Mouse (Mus musculus): ENCODE measurements around the gene Gusb. TPM values are rescaled to one million over a fixed set of nuclear protein-coding genes. Genes with fewer than 3 reads are reported as not detected.
"Not testable (repeated sequence)": the region's sequence is repeated elsewhere in the genome, so short reads cannot be mapped to it uniquely, and the experiment has no call there.

The Gusb gene
- total RNA-seq, 2 experiments from 2014 or later = 12.4 to 12.9 TPM

DNA sequence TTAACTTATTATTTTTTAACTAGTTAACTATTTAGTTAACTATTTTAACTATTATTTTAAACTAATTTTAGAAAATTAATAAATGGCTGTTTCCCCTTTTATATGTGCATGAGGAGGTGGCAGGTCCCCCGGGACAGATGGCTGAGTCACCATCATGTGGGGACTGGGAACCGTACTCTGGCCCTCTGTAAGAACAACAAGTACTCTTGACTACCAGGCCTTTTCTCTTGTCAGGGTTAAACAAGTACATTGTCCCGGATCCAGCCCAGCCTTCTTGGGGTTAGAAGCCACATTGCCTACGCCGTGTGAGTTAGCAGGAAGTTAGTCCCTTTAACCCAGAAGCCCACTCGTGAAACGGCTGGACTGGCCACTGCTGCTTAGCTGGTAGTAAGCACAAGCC, 7.9 kb downstream of the Gusb start:
- intact Hi-C loops (cut with DNase I) = no loop called here
- DNase-seq (ENCODE audit: low spot score in 2 of 2) = no peak

DNA sequence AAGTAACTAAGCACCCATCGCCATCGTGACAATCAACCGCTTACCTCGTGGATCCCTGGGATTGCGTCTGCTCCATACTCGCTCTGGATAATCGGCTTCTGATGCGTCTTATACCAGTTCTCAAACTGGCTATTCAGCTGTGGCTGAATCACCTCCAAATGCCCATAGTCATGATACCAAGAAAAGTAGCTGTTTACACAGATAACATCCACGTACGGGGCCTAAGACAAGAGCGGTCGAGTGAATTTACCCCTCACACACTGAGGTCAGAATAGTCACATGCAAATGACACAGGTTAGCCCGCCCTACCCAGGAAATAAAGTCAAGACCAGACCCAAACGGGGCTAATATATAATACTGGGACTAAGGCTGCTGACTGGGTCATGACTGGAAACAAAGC, 9.5 kb downstream of the Gusb start:
- intact Hi-C loops (cut with DNase I) = no loop called here
- DNase-seq (ENCODE audit: low spot score in 2 of 2) = no peak

DNA sequence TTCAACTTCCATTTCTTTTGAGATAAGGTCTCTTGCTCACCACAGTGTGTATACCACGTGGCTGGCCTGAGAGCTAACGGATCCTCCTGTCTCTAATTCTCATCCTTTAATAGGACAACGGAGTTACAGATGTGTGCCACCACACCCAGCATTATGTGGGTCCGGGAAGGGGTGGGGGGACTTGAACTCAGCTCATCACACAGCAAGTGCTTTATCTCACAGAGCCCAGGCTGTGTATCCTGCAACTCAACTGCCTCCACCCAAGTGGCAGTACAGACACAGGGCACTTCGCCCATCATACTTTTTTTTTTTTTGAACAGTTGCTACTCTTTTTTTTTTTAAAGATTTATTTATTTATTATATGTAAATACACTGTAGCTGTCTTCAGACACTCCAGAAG, 11.0 kb downstream of the Gusb start:
- intact Hi-C loops (cut with DNase I) = no loop called here
- DNase-seq (ENCODE audit: low spot score in 2 of 2) = no peak

DNA sequence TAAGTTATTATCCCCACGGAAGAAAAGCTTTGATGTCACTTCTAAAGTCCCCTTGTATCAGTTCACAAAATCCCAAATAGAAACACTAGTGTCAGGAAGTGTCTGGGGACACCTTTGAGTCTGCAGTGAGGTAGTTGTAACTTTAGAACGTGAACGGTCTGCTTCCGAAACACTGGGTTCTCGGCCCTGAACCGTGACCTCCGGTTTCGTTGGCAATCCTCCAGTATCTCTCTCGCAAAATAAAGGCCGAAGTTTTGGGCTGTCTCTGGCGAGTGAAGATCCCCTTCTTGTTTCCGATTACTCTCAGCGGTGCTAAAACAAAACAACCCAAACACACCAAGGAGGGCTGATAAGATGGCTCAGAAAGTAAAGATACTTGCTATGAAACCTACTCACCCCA, 13.5 kb downstream of the Gusb start:
- intact Hi-C loops (cut with DNase I) = no loop called here

DNA sequence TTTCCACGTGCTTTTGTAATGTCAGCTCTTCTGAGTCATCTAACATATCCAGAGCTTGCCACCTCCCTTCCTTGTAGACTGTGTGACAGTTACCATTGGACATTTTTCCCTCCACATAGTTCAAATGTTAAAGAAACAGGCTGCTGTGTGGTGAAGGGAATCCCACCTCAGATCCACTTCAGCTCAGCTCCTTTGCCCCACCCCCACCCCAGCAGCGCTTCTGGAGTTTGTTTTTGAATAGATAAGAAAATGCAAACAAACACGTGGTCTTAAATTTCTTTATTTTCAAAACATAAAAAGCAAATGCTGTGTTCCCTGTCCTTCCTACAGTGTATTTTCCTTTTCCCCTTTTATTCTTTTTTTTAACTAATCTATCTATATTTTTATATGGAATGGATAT, 22.6 kb downstream of the Gusb start:
- DNase-seq (ENCODE audit: low spot score in 2 of 2) = no peak
- intact Hi-C loops (cut with DNase I) = no loop called here

More for the DNA sequence above, 13.5 kb downstream of the Gusb start:
- DNase-seq (ENCODE audit: low spot score in 2 of 2) = no peak

DNA sequence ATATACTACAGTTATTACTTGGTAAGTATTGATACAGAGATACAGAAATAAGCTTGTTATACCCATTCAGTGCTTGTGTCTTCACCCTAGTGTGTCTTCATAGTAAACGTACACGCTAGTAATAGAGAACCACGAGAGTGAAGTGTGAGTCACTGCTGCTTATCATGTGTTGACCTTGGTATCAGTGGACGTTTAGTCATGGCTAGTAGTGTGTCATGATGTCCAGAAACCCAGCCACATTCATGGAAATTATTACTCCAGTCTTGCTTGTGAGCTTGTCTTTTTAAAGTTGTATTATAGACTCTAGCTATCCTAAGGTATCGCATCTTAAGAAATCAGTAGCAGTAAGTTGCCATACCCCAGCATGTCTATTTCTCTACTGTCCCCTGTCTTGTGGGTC, 24.2 kb downstream of the Gusb start:
- intact Hi-C loops (cut with DNase I) = no loop called here

DNA sequence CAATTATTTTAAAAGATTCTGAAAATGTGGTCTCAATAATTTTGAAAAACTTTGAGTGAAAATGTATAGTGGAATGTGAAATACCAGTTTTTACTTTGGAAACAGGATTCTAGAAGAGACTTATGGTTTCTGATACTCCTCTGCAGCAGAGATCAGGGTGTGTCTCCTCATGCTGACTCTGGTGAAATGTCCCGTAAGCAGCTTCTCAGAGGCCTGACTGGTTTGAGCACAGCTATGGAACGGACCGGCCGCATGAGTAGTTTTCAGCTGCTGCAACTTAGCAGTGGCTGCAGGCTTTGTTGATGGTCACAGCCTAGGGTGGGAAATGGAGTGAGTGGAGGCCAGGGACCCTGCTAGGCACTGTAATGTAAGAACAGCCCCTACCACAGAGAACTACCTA, 25.1 kb downstream of the Gusb start:
- DNase-seq (ENCODE audit: low spot score in 2 of 2) = no peak
- intact Hi-C loops (cut with DNase I) = no loop called here

More for the DNA sequence above, 24.2 kb downstream of the Gusb start:
- DNase-seq (ENCODE audit: low spot score in 2 of 2) = no peak

DNA sequence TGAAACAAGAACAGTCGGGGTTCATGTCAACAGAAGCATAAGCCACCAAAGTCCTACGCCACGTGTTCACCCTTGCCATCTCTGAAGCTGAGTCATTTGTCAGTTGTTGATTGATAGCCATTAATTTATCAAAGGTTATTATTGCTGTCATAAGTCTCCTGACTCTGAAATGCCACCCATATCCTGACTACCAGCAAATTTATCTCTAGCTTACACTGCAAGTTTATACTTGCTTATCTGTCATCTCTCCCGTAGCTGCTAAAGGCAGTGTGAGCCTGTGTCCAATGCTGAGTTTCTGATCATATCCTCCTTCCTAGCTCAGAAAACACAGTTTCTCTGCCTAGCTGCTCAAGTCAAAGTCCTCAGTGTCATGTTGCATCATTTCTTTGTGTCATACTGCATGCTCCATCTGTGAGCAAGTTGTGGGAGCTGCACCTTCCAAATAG, 28.0 kb downstream of the Gusb start:
- no peak for DNase-seq (ENCODE audit: low spot score in 2 of 2)
- intact Hi-C loops (cut with DNase I) = no loop called here

DNA sequence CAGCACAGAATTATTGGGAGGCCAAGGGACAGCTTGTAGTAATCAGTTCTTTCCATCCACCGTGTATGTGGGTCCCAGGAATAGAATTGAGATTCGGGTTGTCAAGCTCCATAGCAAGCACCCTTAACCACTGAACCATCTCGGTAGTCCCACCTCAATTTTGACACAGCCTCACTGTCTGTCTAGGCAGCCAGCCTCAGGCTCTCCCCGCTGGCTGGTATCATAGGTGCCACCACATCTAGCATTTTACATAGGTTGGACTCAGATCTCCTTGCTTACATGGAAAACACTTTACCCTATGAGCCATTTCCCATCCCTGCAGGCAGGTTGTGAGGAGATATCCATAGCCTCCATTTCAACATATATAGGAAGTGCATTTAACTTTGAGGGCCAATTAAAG, 28.5 kb downstream of the Gusb start:
- no peak for DNase-seq (ENCODE audit: low spot score in 2 of 2)

DNA sequence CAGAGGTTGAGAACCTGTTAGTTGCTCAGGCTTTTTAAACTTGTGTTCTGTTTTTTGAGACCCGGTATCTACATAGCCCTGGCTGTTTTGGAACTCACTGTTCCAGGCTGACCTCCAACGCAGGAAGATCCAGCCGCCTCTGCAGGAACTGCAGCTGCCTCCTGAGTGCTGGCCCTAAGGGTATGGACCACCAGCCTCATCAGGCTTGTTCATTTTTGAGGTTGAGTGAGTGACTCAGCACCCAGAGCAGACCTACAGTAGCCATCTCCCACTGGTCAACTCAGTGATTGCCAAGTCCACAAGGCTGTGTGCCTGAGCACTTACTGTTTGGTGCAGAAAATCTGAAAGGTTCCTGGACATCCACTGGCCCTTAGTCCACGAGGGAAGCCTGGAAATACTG, 31.4 kb downstream of the Gusb start:
- no peak for DNase-seq (ENCODE audit: low spot score in 2 of 2)

More for the DNA sequence above, 28.5 kb downstream of the Gusb start:
- intact Hi-C loops (cut with DNase I) = no loop called here

DNA sequence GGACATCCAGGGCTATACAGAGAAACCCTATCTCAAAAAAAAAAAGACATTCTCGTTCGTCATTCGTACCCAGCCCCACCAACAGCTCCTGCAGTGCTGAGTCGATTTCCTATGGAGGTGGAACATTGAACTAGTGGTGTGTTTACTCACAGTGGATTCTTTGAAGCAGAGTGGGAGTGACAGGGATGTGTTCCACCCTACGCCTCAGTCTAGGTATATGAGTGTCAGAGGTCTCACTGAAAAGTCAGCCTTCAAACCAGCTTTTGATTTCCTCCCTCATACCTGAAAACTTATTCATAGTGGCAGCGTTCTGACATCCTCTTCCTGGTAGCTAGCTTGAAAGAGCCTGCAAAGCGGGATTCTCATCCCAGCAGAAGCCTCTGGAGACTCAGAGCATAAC, 34.4 kb downstream of the Gusb start:
- intact Hi-C loops (cut with DNase I) = no loop called here
- DNase-seq (ENCODE audit: low spot score in 2 of 2) = no peak

More for the DNA sequence above, 31.4 kb downstream of the Gusb start:
- intact Hi-C loops (cut with DNase I) = no loop called here

DNA sequence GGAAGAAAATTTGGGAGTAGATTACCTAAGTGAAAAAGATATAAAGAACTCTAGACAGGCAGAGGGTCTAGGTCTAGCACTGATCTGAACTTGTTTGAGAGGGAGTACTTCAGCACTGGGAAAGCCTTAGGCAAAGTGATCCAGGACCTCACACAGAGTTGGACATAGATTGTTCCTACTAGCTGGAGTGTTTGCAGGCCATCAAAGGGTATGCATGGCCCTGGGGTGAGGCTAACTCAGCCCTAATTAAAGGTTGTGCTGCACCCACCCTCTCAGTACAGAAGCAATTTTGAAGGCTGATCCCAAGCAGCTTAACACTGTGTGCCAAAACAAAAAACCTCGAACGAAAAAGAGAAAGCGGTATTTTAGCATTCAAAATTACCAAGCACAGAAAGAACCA, 36.4 kb downstream of the Gusb start:
- no peak for DNase-seq (ENCODE audit: low spot score in 2 of 2)
- intact Hi-C loops (cut with DNase I) = no loop called here

DNA sequence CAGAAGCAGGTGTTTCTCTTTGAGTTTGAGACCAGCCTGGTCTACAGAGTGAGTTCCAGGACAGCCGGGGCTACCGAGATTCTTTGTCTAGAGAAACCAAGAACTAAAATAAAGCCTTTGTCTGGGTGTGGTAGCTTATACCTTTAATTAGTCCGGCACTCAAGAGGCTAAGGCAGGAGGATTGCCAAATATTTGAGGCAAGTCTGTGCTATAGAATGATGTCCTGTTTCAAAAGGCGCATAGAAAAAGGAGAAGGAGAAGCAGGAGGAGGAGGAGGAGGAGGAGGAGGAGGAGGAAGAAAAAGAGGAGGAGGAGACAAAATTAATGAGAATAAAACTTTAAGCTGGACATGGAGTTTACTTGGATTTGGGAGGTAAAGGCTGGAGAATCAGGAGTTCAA, 39.6 kb downstream of the Gusb start:
- intact Hi-C loops (cut with DNase I) = no loop called here
- DNase-seq (ENCODE audit: low spot score in 2 of 2) = no peak

DNA sequence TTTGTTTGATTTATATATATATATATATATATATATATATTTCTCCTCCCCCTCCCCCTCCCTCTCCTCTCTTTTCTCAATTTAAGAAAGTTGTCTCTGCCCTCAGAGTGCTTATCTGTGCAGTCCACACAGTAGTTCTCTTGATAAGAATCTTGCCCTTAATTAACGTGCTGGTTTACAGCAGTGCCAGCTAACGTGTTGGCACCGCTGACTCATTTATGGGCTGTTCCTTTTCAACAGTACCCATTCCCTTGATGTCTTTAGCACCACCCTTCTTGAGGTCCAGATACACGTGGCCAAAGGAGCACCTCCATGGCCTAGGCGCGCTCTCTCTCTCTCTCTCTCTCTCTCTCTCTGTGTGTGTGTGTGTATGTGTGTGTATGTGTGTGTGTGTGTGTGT, 47.1 kb downstream of the Gusb start:
- intact Hi-C loops (cut with DNase I) = no loop called here
- no peak for DNase-seq (ENCODE audit: low spot score in 2 of 2)

DNA sequence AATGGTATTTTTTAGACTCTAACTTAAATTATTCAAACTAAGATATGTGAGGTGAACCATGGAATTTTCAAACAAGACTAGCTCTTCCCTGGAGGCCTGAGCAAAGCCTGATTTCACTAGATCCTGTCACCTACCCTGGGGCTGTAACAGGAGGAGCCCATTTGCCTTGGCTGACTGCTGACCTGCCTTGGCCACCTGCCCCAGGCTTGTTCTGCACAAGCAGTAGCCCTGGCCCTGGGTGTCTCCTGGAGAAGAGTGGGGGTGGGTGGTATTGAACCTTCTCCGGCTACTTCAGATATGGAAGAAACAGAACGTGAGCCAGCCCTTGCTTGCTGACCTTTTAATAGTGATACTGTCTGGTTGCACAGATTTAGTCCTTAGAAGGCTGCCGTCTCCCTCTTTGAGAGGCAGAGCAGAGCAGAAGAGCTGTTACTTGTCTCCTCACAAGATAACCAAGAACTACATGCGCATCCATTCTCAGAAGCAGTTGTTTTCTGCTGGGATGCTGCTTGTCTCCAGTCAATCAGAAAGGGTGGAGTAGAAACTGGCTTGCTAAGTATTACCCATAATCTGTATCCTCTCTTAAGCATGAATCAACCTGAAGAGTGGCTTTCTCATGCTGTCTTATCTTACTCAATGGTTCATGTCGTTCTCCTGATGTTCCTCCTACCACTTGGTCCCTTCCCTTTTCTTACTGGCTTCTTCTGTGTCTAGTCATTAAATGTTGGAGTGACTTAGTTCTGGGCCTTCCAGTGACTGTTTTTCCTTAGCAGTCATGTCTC, 48.2 kb downstream of the Gusb start:
- no peak for DNase-seq (ENCODE audit: low spot score in 2 of 2)
- intact Hi-C loops (cut with DNase I) = no loop called here

DNA sequence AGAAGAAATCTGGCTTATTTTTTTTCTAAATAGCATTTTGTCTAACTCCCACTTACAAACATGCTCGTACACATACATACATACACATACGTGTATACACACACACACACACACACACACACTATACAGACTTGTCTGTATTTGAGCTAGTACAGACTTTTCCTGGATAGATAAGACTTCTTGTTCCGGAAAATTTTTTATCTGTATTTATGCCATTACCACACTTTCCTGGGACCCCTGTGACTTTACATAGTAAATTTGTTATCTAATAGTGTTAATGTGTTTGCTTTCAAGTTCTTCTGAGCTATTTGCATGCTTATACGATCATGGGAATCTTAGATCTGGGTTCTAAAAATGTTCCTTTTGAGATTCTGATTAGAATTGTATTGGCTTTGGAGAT, 50.7 kb downstream of the Gusb start:
- intact Hi-C loops (cut with DNase I) = no loop called here
- no peak for DNase-seq (ENCODE audit: low spot score in 2 of 2)

DNA sequence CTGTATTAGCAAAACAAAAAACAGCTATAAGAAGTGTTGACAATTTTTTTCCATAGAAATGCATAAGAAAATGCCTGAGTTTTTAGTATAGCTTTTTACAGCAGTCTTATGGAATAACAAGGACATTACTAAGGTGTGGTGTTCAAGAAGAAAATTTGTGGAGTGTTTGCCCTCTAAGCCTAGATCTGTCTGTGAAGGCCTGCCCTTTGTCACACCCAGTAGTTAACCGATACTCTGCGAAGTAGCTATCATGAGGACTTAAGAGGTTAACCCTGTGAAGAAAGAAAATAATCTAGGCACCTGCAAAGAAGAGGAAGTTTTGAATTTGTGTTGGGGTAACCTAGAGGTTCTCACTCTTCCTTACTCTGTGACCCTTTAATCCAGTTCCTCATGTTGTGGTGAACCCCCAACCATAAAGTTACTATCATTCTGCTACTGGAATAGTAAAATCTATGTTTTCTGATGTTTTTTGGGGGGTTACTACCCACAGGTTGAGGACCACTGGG, 55.3 kb downstream of the Gusb start:
- no peak for DNase-seq (ENCODE audit: low spot score in 2 of 2)
- intact Hi-C loops (cut with DNase I) = no loop called here

DNA sequence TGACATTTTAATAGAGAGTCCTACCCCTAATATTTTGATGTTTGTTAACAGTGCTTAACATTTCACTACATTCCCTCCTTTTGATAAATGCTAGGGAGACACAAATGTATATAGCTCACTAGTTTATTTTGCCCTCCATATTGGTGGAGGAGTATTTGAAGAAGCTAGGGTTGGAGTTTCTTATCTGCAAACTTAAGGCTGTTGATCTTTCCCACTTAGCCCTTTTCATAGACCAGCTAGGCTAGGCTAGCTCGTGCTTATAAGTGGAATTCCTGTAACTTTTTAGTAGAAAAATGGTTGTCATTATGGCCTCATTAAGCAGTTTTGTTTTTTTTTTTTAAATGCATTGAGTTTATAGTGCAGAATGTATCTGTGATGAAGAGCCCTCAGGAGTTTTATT, 59.4 kb downstream of the Gusb start:
- intact Hi-C loops (cut with DNase I) = no loop called here
- no peak for DNase-seq (ENCODE audit: low spot score in 2 of 2)

DNA sequence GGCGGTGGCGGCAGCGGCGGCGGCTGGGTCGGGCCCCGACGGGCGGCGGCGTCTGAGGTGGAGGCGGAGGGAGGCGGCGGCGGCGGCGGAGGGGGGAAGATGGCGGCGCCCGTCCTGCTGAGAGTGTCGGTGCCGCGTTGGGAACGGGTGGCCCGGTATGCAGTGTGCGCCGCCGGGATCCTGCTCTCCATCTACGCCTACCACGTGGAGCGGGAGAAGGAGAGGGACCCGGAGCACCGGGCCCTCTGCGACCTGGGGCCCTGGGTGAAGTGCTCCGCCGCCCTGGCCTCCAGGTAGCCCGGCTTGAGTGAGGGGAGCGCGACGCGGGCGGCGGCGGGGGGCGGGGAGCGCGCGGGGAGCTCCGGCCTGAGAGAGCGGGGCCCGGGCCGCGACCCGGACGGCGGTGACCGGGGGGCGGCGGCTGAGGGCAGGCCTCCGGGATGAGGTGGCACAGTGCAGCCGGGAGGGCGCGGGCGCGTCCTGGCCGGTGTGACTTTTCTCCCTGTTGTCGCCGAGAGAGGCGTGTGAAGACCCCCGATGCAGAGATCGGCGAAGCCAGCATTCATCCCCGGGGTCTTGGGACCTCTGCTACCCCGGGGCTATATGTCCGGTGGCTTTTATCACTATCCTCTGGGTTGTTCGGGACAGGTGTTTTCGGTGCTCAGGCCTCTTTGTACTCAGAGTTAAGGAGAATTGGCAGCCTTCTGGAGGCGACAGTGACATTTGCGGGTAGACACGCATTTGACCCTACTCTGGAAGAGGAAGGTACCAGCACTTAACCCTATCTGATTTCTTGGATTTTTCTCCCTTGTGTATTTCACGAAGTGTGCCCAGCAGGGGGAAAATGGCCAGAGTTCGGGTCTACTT, 60.5 kb downstream of the Gusb start:
- DNase-seq (ENCODE audit: low spot score in 2 of 2) = peak in 1 of 2 experiments; percentile 15
- intact Hi-C loops (cut with DNase I) = not testable (repeated sequence)

DNA sequence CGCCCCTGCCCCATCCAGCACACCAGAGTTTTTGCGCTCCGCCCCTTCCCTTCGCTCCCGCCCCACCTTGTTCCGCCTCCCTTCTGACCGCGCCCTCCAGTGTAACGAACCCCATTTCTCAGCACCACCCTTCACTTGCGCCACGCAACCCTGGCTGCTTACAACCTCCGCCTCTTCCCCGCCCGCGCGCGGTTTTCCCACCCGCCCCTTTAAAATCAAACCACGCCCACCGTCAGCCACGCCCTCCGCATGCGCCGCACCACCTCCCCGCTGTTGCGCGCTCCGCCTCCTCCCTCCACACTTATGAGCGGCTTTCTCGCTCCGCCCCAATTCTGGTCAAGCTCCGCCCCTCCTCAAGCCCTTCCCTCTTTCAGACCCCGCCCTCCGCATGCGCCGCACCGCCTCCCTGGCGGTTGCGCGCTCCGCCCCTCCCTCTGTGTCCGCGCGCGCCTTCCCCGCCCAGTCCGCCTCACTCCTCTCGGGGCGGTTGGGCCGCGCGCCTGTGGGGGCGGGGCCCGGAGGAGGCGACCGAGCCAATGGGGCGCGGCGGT, 61.3 kb downstream of the Gusb start, which contains the start of gene Vkorc1l1:
Gene Vkorc1l1, plus strand, starts transcription at position 476 of the 551 bp plus-strand sequence.
- intact Hi-C loops (cut with DNase I) = no loop called here

More for the DNA sequence above, 61.3 kb downstream of the Gusb start, which contains the start of gene Vkorc1l1:
- peak; percentile 98 for DNase-seq (ENCODE audit: low spot score in 2 of 2)
